Mouse (Mus musculus) forebrain, postnatal 0 days (tissue): ENCODE measurements around the gene Tcea2. TPM values are rescaled to one million over a fixed set of nuclear protein-coding genes. Genes with fewer than 3 reads are reported as not detected.
A peak's percentile ranks its signal among the peaks of the same experiment; 100 is the strongest.

Source experiments
- ATAC-seq: fragments of 200-750 bp; cut with Nextera tagmentation; 2 replicates; pipeline ENCODE4 v1.8.0; 2017; ENCODE audit warnings: mild to moderate bottlenecking, moderate library complexity
- DNase-seq: peaks from one replicate; pipeline ENCODE4 v3.0.0-alpha.2; 2015
- H3K27ac ChIP-seq: fragments of 300-500 bp; sonication (generic); 2 replicates; pipeline ENCODE4 v1.5.1; 2014; ENCODE audit warnings: low read depth, mild to moderate bottlenecking, antibody characterized with exemption, low read length, moderate library complexity, mixed read lengths
- H3K27me3 ChIP-seq: fragments of 300-500 bp; sonication (generic); 2 replicates; pipeline ENCODE4 v1.6.1; 2014; ENCODE audit warnings: mild to moderate bottlenecking, low read length, mixed read lengths; ENCODE audit not compliant: insufficient read depth
- H3K36me3 ChIP-seq: fragments of 300-500 bp; sonication (generic); 2 replicates; pipeline ENCODE4 v1.6.1; 2014; ENCODE audit warnings: mild to moderate bottlenecking, moderate library complexity; ENCODE audit not compliant: insufficient read depth
- H3K4me1 ChIP-seq: fragments of 300-500 bp; sonication (generic); 2 replicates; pipeline ENCODE4 v1.6.1; 2014; ENCODE audit warnings: antibody characterized with exemption; ENCODE audit not compliant: insufficient read depth
- H3K4me2 ChIP-seq: fragments of 300-500 bp; sonication (generic); 2 replicates; pipeline ENCODE4 v1.6.1; 2014; ENCODE audit warnings: low read depth, mild to moderate bottlenecking, moderate library complexity
- H3K4me3 ChIP-seq: fragments of 300-500 bp; sonication (generic); 2 replicates; pipeline ENCODE4 v1.5.1; 2014; ENCODE audit warnings: low read depth, low read length, mixed read lengths
- H3K9ac ChIP-seq: fragments of 300-500 bp; sonication (generic); 2 replicates; pipeline ENCODE4 v1.6.1; 2014; ENCODE audit warnings: mild to moderate bottlenecking
- H3K9me3 ChIP-seq: fragments of 300-500 bp; sonication (generic); 2 replicates; pipeline ENCODE4 v1.6.1; 2016; ENCODE audit warnings: low read length
- CTCF ChIP-seq: sonication (generic); IDR thresholded peaks from 2 replicates; pipeline ENCODE4 v1.5.1; 2016; ENCODE audit warnings: antibody characterized with exemption, control low read depth, low read depth
- WGBS: fragments of 180-500 bp; shearing (Covaris S2); extraction: QIAGEN DNeasy Blood & Tissue Kit; methylation state at CpG from one replicate; pipeline ENCODE4 v1.1.7; 2014; 5-methylcytosine and 5-hydroxymethylcytosine counted together
- polyA plus RNA-seq: library from polyadenylated mRNA; unstranded; fragments of >200 nt; fragmentation: Nextera tagmentation; extraction: Ambion mirVana; gene quantifications from 2 replicates; pipeline ENCODE4 v1.2.1, GENCODE M21; 2015
- total RNA-seq: library from RNA; depleted of rRNA; stranded (reverse); fragments of >200 nt; gene quantifications from 2 replicates; pipeline ENCODE4 v1.2.3, GENCODE M21; 2014

Gene Tcea2
- total and polyA plus RNA-seq, 2 experiments from 2014 or later, result 55.6 to 57.5 TPM

DNA sequence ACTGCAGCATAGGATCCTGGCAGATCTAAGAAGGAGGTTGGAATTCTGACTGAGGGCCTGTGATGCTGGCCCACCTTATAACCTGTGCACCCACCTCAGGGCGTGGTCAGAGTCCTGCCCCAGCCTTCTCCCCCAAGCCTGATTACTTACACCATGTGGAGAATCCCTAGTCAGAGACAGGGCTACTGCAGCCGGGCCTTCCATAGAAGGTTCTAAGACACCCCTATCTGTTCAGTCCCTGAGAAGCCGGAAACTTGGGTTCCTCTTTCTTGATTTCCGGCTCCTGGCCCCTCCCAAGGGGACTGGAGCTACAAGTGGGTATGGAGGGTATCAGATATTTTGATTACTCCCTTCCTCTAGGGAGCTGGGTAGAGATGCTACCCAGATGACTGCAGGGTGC, 11.5 kb downstream of the Tcea2 start:
- no peak overlapping the region for H3K4me2 ChIP-seq
- H3K9me3 ChIP-seq, result no peaks in the 10 kb centered on the region
- no peak overlapping the region for H3K4me3 ChIP-seq
- TF ChIP-seq CTCF, result no peak
- H3K27ac ChIP-seq, result no peak overlapping the region
- ATAC-seq (no peak), DNase-seq (no peak)
- peaks cover 29% of the 10 kb centered on the region for H3K36me3 ChIP-seq
- no peaks in the 10 kb centered on the region for H3K27me3 ChIP-seq
- peaks cover 6% of the 10 kb centered on the region for H3K4me1 ChIP-seq
- H3K9ac ChIP-seq, result no peak overlapping the region
- 93% methylated on average over 4 of the region's 4 CpGs for WGBS

DNA sequence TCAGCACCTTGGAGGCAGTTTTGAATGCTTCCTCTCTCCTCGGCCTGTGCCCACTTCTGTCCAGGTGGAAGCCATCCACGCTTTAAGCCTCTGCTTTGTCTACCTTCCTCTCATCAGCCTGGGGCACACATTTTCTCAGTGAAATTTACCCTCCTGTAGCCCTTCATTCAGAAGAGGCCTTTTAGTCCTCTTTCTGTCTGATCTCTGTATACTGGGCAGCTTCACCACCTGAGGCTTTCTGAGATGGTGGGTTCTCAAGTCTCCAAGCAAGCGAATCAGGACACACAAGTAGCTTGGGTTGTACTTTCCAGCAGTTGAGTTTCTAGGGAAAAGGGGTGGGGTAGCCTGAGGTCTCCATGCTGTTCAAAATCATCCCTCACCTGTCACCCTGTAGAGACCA, 12.2 kb downstream of the Tcea2 start:
- Histone ChIP-seq H3K4me2 (peak overlapping the region; percentile 92), H3K27me3 (no peaks in the 10 kb centered on the region), H3K9ac (no peak overlapping the region), H3K27ac (no peak overlapping the region), H3K4me3 (no peak overlapping the region), H3K4me1 (peaks cover 6% of the 10 kb centered on the region), H3K36me3 (peaks cover 22% of the 10 kb centered on the region), H3K9me3 (no peaks in the 10 kb centered on the region)
- no peak for TF ChIP-seq CTCF
- WGBS, result 93% methylated on average over 3 of the region's 3 CpGs
- ATAC-seq (no peak), DNase-seq (no peak)

GRCm38 (mm10) chr2:181693339-181694280, 13.5 kb downstream of the Tcea2 start, which contains the start of gene Rgs19:
Gene Rgs19, minus strand, starts transcription at chr2:181693977.
- H3K4me2 ChIP-seq, result peak within 1 kb of the TSS; percentile 92
- WGBS, result 2% methylated on average over 69 of the region's 75 CpGs
- ATAC-seq, result peak; percentile 86

GRCm38 (mm10) chr2:181694581-181694980, 14.5 kb downstream of the Tcea2 start:
- Histone ChIP-seq H3K36me3 (no peaks in the 10 kb centered on the region), H3K27me3 (no peaks in the 10 kb centered on the region), H3K4me2 (peak overlapping the region; percentile 92; the same call in 1 of the 2 replicates), H3K27ac (no peak overlapping the region), H3K9ac (no peak overlapping the region), H3K9me3 (no peaks in the 10 kb centered on the region), H3K4me1 (peaks cover 6% of the 10 kb centered on the region), H3K4me3 (no peak overlapping the region; the same call in 1 of the 2 replicates)
- no peak for TF ChIP-seq CTCF
- ATAC-seq (no peak), DNase-seq (no peak)
- 86% methylated on average over 3 of the region's 3 CpGs for WGBS

More at GRCm38 (mm10) chr2:181693339-181694280, 13.5 kb downstream of the Tcea2 start, which contains the start of gene Rgs19:
- Histone ChIP-seq H3K4me1 (peaks cover 6% of the 10 kb centered on the region), H3K27ac (peak within 1 kb of the TSS; percentile 70), H3K27me3 (no peaks in the 10 kb centered on the region), H3K9ac (peak within 1 kb of the TSS; percentile 63), H3K9me3 (no peaks in the 10 kb centered on the region), H3K4me3 (peak within 1 kb of the TSS; percentile 70), H3K36me3 (peaks cover 9% of the 10 kb centered on the region)
- DNase-seq, result peak; percentile 83
- peak; percentile 31; the same call in 1 of the 2 replicates for TF ChIP-seq CTCF

DNA sequence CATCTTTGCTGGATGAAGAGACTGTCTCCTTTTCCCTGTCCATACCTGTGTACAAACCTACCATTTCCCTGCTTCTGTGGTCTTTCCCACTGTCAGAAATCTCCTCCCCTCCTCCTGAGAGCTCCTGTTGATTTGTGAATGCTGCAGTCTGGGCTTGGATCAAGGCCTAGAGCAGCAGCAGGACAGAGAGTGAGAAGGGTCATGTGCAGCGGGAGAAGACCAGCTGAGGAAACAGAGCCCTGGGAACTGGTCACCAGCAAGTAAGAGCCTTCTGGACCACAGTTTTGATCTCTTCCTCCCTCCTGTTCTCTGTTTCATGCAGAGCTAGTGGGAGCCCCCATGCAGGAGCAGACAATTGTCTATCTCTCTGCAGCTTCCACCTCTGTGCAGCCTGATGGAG, 15.7 kb downstream of the Tcea2 start:
- no peak overlapping the region for H3K27ac ChIP-seq
- no peak for TF ChIP-seq CTCF
- WGBS, result 62% methylated on average over 1 of the region's 1 CpGs
- peaks cover 6% of the 10 kb centered on the region for H3K4me1 ChIP-seq
- no peak overlapping the region for H3K9ac ChIP-seq
- H3K27me3 ChIP-seq, result no peaks in the 10 kb centered on the region
- no peak overlapping the region for H3K4me2 ChIP-seq
- no peaks in the 10 kb centered on the region for H3K36me3 ChIP-seq
- no peak for DNase-seq
- no peak for ATAC-seq
- H3K9me3 ChIP-seq, result no peaks in the 10 kb centered on the region
- H3K4me3 ChIP-seq, result no peak overlapping the region

DNA sequence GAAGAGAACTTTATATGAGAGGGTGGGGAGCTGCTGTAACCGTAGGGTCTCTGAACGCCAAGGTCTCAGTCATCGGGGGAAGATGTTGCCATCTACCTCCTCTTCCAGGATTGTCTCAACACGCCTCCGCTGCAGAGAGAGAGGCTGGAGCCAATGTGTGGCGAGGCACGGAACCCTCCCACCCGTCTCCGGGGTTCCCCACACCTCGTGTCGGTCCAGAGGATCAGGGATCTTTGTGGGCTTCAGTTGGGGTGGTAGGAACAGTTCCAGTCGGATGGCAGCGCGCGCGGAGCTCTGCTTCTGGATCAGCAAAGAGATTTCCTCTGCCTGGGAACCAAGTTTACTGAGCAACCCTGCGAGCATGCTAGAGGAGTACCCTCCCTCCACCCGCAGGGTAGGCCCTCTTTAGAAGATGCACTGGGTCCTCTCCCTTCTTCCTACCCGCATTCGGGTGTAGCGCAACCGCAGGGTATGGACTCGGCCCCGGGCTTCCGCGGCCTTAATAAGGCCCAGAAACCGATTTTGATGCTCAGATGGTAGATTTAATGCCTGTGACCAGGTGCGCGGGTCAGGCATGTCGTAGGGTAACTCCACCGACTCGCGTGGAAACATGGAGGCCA, 16.8 kb downstream of the Tcea2 start:
- no peaks in the 10 kb centered on the region for H3K27me3 ChIP-seq
- no peak overlapping the region for H3K4me2 ChIP-seq
- WGBS, result 81% methylated on average over 33 of the region's 33 CpGs
- no peak overlapping the region for H3K9ac ChIP-seq
- no peak for TF ChIP-seq CTCF
- H3K36me3 ChIP-seq, result no peaks in the 10 kb centered on the region
- ATAC-seq (no peak), DNase-seq (no peak)
- H3K4me1 ChIP-seq, result peaks cover 6% of the 10 kb centered on the region
- H3K4me3 ChIP-seq, result no peak overlapping the region
- no peak overlapping the region for H3K27ac ChIP-seq
- H3K9me3 ChIP-seq, result no peaks in the 10 kb centered on the region

DNA sequence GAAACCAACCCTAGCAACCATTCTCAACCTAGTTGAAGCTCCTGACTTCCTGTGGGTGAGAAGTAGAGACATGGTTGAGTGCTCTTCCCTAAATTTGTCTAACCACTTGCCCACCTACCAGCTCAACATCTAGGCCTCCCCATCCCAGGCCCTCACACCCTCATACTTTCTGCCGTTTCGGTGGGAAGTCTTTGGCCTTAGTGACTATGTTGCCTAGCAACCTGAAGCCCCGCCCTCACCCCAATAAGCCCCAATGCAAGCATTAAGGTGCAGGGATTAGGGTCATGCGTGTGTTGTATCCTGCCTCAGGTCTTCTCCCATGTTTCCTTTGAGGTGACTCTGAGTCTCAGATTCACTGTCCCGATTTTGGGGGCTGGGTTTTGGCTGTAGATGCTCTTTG, 18.1 kb downstream of the Tcea2 start, which contains the start of gene Lkaaear1:
TSS of gene Lkaaear1 (minus strand) at position 202 of the 400 bp plus-strand sequence.
- no peak within 1 kb of the TSS for H3K4me3 ChIP-seq
- no peak within 1 kb of the TSS for H3K4me2 ChIP-seq
- H3K9me3 ChIP-seq, result no peaks in the 10 kb centered on the region
- H3K9ac ChIP-seq, result no peak within 1 kb of the TSS
- DNase-seq, result no peak
- no peak for ATAC-seq
- no peaks in the 10 kb centered on the region for H3K27me3 ChIP-seq
- H3K4me1 ChIP-seq, result no peaks in the 10 kb centered on the region
- TF ChIP-seq CTCF, result no peak
- 40% methylated on average over 5 of the region's 5 CpGs for WGBS
- no peaks in the 10 kb centered on the region for H3K36me3 ChIP-seq
- H3K27ac ChIP-seq, result no peak within 1 kb of the TSS
